Mouse (Mus musculus) gastrocnemius, postnatal 4 days (tissue): ENCODE results near the gene Ppp1r3e. TPM values are rescaled to one million over a fixed set of nuclear protein-coding genes. Genes with fewer than 3 reads are reported as not detected.

Source experiments
- DNase-seq, 2 experiments: peaks; one replicate each; pipeline ENCODE4 v3.0.0; 2021 to 2022; ENCODE audit warnings: low spot score in 2 of 2, mixed read lengths in 2 of 2
- long read RNA-seq, 2 experiments: library from polyadenylated mRNA; stranded (forward); transcript quantifications; one replicate each; pipeline ENCODE4 v2.0.0; 2021
- total RNA-seq, 2 experiments: library from RNA; stranded (reverse); gene quantifications; 2 replicates each; pipeline ENCODE4 v1.2.3; 2021

Gene Ppp1r3e
- total RNA-seq, result 1 to 10 TPM; 8.1 to 9.2 TPM
- long read RNA-seq, experiment 1, partial matches to known transcripts, result 0 of 5 reads
- long read RNA-seq, experiment 1, other reads (novel, unspliced or antisense), result 2 of 5 reads
- long read RNA-seq, experiment 2, partial matches to known transcripts, result 0 of 6 reads
- long read RNA-seq, experiment 2, other reads (novel, unspliced or antisense), result 0 of 6 reads

DNA sequence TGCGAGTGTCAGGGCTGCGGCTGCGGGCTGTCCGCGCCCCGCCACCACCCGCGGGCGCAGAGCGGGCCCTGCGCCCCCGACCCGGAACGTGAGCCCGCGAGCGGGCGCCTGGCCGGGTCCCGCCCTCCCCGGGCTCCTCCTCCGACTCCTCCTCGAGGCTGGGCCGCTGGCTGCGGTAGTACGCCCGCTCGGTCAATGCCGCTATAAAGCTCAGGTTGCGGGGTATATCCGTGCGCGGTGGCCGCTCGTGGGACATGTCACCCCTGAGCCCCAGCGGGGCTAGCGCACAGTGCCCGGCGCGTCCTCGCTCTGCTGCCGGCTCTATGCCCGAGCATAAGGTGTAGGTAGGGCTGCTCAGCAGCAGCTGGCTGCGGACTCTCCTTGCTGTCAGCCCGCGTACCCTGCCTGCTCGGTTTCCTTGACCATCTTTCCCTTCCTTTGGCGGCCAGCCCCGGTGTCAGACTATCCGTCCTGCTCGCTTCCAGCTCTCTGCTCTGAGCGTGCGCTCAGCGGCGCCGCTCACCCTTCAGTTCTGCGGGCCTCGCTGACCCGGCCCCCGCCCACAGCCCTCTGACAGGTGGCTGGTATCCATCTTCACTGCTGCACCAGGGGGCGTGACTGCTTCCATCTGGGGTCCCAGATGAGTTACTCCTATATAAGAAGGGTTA lies at the start of gene Ppp1r3e:
Gene Ppp1r3e (minus strand): TSS at position 503 of the 668 bp plus-strand sequence.
- DNase-seq, result peak; percentile 33 to 72

DNA sequence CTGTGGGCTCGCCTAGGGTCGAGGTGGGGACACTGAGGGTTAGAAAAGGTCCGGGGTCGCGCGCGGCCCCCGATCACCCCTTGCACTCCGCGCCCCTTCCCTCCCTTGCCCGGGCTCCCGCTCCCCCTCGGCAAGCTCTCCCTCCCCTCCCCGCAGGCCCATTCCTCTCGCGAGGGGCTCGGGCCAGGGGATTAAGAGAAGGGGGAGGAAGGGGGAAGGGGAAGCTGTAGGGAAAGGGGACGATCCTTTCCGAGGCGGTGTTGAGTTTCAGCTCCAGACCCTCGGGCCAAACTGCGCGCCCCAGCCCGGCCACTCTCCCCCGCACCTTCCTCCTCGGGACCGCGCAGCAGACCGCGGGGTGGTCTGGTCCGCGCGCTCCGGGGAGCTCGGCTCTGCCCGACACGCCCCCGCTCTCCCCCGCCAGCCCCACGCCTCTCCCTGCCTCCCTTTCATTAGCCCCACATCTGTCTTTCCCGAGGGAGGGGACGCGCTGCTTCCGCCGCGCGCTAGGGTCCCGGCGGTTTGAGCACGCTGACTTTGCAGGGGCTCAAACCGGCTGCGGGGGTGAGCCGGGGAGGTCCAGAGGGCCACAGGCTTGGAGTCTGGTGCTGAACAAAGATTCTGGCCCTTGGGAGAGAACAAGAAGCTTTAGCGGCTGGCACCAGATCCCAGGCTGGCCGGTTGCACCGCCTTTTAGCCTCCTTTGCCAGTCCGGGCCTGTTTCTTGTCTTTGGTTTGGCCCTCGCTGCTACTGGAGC lies 49.2 kb upstream of the Ppp1r3e start:
- DNase-seq, result peak; percentile 82 to 85

DNA sequence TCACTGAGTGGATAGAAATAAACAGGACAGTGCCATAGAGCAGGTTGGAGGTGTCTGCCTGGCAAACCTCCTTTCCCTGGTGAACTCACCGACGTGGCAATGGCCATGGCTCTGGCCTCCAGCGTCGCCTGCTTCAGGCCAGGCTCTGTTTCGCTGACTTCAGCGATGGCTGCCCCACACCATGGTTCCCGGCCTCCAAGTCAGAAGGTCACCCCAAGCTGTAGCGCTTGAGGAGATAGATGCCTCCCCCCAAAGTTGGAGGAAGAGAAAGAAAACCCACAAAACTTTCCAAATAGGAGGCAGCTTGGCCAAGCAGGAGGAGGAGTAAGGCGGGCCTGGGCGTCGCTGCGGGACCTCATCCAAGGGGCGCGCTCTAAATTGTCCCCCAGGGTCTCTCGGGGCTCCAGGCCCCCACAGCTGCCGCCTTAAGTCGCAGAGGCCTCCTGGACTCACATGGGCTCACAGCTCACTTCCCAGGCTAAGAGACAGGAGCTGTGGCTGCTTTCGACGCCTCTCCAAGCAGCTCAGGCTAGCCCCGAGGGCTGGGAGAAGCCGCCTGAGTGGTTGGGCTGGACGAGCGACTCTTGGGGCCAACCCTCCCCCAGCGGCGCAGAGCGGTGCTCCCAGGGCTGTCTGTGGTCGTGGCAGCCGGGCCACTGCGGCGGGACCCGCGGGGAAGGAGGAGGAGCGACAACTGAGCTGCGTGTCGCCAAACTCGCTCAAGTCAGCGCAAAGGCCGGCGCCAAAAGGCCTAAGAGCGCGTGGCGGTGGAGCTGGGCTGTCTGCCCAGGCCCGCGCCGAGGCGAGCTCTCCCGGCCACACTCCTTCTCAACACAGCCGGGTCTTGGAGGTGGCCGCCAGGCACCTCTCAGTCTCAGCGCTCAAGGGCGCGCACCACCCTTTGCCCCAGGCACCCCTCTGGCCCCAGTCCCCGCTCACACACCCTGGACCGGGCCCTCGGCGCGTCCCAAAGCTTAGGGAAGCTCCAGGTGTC lies 48.3 kb upstream of the Ppp1r3e start, which contains the start of gene Efs:
Gene Efs (minus strand): TSS at position 778 of the 994 bp plus-strand sequence.
- peak; percentile 60 to 83 for DNase-seq

DNA sequence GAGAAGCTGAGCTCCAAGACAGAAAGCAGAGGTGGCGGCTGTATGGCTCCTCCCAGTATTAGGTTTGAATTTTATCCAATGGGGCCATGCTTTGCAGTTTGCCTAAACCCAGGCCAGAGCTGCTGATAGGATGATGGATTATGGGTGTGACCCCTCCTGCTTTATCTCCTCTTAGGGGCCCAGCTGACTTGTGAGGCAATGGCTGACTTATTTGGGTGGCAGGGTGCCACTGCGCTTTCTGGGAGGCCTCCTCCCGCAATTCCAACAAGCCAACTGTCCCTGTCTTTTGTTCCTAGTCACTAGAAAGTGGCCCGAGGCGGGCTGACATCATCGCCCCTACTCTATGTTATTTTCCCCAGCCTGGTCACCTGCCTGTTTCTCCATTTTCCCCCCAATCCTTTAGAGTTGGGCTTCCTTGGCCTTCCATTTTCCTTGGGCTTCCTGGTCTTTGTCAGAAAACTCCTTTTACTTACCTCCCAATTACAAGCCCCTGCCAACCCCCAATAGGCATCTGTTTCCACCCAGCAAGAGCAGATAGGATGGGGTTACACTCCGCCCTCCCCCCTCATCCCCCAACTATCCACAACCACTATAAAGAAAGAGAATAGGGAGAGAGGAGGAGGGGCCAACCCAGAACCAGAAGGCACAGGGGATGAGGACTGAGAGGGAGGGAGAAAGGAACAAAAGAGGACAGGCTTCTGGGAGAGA lies 47.4 kb upstream of the Ppp1r3e start:
- DNase-seq, result peak in 1 of 2 experiments; percentile 69

DNA sequence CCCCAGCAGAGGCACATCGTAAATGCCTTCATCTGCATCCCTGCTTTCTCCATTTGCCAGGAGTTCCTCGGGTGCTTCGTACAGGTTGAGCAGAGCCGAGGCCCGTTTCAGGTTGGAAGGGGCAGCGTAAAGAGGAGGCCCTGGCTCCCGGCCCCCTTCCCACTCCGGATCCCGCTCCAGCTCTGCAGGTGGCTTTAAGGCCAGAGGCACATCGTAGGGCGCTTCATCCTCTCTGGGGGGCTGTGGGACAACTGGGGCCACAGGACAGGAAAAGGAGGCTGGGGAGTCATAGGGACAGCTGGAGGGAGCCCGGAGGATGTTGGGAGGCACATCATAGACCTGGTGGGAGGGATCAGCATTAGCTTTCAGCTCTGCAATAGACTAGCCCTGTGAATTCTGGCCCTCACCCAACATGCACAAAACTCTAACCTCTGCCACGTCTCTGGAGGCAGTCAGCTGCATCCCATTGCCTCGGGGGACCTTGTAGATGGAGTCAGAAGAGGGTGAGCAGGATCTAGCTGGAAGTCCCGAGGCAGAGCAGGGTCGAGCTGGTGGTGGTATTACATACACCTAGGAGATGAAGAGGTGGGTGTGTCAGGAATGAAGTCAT lies 42.8 kb upstream of the Ppp1r3e start:
- DNase-seq, result no peak

DNA sequence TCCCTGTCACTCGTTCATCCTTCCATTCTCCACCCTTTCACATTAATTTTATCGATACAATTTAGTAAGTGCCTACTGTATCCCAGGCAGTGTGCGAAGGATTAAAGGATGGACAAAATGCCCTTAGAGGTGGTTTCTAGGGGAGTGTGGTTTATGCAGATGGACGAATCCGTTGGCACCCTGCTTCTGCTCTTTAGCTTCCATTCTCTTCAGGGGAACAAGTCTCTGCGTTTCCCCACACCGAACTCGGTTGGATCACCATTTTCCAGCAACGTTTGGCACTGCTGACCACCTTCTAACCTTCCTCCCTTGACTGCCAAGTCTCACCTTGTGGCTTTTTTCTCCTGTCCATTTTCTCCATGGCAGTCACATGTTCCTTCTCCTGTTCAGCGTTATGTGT lies 36.0 kb upstream of the Ppp1r3e start:
- no peak for DNase-seq

DNA sequence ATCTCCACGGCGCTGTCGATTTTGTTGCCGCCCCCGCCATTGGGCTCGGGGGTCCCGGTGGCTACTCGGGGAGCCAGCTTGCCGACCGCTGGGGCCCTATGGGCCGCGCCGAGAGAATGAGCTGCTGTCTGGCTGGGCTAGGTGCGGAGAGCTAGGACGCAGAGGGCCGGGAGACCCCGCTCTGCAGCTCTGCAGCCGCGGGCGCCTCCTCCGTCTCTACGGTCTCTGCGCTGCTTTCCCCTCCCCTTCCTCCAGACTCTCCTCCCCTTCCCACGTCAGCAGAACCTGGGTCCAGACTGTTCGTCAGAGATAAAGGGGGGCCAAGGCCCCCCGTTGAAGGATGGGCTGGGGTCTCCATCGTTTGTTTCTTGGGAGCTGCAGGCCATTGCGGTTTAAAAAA lies 35.5 kb upstream of the Ppp1r3e start, which contains the start of gene Slc22a17:
Gene Slc22a17 (minus strand): TSS at position 247 of the 400 bp plus-strand sequence.
- DNase-seq, result peak; percentile 68 to 73

DNA sequence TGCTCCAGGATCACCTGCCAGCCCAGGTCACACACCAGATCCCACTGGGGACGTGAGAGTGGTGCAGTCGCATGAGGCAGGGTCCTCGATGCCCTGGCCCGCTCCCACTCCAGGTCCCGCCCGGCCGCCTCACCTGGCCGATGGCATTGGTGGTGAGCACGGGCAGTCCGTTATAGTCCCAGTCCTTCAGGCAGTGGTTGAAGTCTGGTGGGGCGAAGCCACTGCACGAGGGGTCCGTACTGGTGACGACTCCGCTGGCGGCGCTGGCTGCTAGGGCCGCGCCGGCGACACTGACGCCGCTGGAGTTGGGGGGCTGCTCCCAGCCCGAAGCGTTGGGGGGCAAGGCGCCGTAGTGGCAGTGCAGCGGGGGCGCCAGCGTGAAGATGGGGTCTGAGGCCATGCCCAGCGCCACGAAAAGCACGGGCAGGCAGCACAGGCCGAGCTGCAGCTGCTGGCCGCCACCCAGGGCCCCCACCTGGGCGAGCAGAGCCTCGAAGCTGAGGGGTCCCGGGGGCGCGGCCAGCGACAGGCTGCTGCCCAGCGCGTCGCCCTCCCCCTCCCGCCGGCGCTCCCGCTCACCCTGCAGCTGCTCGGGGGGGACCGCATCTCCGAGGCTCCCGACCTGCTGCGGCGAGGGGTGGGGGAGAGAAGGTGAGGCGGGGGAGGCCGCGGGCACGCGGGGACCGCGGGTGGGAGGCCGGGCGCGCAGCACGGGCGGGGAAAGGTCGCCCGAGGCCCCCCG lies 34.9 kb upstream of the Ppp1r3e start:
- peak in 1 of 2 experiments; percentile 36 for DNase-seq

DNA sequence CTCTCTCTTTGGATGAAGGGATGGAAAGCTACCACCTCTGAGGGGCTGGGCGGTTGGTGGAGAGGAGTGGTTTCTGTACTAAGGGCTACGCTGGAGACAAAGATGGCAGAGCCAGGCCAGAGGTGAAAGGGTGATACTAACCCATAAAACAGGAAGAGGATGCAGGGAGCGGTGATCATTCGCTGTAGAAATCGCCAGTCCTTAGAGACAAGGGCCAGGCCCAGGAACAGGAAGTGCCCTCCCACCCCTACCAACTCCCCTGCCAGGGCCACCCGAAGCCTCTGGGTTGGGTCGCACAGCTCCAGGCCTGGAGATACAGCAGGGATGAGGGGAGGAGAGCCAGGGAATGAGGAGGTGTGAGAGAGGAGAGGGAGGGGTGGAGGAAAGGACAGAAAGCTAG lies 31.3 kb upstream of the Ppp1r3e start:
- DNase-seq, result no peak

DNA sequence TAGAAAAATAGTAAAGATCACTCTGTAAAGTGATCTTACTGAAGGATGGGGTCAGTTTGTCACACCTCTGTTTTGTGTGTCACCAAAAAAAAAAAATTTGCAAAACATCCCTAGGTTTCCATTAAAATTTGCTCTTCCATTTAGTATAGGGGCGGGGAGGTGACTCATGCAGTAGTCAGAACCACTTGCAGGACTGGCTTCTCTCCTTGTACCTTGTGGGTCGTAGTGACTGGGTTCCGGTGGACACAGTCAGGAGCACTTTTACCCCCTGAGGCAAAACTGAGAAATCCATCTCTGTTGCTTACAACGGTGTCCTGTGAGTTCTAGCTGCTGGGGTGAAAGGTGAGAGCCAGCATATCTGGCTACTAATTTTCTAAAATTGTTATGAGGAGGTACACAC lies 26.3 kb upstream of the Ppp1r3e start:
- DNase-seq, result no peak

DNA sequence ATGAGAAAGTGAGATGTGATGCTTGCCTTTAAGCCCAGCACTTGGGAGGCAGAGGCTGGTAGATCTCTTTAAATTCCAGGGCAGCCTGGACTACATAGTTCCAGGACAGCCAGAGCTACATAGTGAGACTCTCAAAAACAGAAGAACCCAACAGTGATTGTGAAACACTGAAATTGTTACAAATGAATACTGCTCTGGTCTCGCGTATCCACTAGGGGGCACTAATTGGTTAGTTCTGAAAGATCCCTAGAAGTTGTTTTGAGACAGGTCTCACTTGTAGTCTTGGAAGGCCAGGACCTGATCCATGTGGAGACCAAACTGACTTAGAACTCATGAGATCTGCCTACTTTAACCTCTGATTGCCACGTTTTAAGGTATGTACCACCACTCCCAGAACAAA lies 23.0 kb upstream of the Ppp1r3e start:
- peak in 1 of 2 experiments; percentile 59 for DNase-seq

DNA sequence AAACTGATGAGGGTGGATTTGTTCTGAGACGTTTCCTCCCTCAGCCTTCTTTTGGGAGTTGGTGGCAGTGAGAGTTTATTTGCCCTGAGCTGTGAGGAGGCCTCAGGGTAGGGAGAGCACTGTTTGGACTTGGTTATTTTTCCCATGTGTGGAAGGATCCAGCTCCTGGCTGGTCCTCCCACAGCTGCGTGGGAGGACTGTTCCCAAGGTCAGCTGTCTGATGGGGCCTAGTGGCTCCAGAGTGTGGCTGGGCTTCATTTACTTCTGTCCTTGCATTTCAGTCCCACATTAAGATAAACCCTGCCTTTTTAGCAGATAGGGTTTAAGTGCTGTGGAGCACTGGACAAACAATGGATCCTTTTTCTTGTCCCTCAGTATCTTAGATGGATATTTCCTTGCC lies 20.1 kb upstream of the Ppp1r3e start:
- DNase-seq, result no peak

DNA sequence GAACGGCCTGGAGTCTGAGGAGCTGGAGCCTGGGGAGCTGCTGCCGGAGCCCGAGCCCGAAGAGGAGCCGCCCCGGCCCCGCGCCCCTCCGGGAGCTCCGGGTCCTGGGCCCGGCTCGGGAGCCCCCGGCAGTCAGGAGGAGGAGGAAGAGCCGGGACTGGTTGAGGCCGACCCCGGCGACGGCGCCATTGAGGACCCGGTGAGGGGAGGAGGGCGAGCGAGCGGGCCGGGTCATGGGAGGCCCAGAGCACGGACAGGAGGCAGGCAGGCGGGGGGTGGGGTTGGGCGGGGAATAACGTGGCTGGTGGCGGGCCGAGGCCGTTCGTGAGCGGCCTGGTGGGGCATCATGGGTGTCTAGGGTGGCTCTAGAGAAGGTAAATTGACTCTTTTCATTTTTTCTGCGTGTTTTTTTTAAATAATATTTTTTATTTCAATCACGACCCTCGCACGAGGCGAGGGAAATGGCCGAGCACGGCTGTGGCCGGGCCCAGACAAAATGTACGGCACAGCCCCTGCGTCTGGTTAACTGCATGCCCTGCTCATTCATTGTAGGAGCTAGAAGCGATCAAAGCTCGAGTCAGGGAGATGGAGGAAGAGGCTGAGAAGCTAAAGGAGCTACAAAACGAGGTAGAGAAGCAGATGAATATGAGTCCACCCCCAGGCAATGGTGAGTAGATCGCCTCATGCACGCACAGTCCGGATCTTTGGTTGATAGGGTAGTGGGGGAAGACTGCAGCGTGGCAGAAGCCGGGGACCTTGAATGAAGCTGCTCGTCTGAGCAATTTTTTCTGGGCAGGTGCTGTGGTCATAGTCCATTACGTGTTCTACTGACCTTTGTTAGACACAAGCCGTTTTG lies 17.2 kb upstream of the Ppp1r3e start:
- peak; percentile 54 to 73 for DNase-seq

DNA sequence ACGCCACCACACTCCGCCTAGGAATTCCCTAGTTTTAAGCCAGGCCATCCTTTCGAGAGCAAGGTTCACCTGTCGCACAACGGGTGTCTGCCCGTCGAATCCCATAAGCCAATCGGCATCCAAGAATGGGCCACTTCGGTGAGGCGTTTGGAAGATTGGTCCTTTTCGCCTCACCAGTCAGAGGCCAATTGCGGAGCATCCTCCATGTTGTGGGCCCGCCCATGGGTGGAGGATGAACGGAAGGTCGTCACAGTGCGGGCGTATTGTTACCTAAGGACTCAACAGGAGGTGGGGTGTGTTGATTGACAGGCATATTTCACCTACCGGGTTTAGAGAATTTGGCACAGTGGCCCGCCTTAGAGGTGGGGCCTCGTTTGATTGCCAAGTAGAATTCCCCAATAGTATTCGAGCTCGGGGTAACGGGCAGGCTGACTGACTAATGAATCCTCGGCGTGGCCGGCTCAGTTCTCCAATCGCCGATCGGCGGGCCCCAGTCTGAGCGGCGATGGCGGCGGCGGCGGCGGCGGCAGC lies 16.4 kb upstream of the Ppp1r3e start:
- DNase-seq, result peak; percentile 84 to 95

DNA sequence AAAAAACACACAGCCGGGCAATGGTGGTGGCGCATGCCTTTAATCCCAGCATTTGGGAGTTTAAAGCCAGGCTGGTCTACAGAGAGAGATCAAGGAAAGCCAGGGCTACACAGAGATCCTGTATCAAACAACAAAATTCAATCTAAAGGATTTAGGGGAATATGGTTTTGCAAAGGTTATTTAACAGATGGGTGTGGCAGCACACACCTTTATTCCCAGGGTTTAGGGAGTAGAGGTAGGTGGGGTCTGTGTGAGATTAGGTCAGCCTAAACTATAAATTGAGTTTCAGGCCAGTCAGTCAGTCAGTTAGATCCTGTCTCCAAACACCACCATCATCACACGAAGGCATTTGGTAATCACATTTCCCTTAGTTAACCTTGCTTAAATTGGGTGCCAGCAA lies 14.8 kb upstream of the Ppp1r3e start, which contains the start of gene Pabpn1:
Gene Pabpn1 (plus strand): TSS at position 301 of the 400 bp plus-strand sequence.
- DNase-seq, result no peak

DNA sequence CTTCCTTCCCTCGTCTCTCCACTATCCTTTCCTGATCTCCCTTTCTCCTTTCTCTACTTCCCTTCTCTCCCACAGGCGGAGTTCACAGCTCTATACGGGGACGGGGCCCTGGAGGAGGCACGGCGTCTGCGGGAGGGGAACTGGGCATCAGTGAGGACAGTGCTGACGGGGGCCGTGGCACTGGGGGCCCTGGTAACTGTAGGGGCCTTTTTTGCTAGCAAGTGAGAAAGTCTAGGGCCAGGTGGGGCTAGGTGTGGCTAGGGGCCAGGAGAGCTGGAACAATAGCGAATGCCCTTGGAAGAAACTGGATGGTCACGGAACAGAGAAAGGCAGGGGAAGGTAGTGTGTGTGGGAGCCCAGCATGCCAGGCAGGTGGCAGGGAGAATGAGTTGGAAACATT lies 8.0 kb upstream of the Ppp1r3e start:
- DNase-seq, result no peak

DNA sequence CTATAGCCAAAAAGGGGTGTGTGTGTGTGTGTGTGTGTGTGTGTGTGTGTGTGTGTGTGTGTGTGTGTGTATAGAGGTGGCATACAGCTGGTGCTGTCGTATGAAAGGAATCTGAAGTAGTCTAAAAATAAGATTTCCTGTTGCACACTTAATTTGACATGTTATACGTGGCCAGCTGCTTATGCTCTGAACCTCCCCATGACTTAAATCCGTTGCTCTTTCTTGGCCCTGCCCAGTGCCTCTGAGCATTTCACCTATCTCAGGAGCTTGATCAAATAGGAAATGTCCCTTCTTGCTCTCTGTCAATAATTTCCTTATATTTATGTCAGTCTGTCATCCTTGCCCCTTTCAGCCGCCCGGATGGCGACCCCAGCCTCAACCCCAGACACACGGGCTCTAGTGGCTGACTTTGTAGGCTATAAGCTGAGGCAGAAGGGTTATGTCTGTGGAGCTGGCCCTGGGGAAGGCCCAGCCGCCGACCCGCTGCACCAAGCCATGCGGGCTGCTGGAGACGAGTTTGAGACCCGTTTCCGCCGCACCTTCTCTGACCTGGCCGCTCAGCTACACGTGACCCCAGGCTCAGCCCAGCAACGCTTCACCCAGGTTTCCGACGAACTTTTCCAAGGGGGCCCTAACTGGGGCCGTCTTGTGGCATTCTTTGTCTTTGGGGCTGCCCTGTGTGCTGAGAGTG lies 6.8 kb upstream of the Ppp1r3e start:
- DNase-seq, result no peak
